Mouse (Mus musculus): Measurements from ENCODE around the gene U2surp. TPM values are rescaled to one million over a fixed set of nuclear protein-coding genes. Genes with fewer than 3 reads are reported as not detected.

The U2surp gene
- polyA plus RNA-seq, 1 experiment from 2014 or later, result 125 TPM

GRCm38 (mm10) chr9:95513776-95514175 lies 2.0 kb upstream of the U2surp start:
- H3K27ac ChIP-seq (ENCODE audit: low read depth), result no peak overlapping the region
- H3K27me3 ChIP-seq (ENCODE audit: insufficient read depth, low read length), result no peaks in the 10 kb centered on the region
- no peaks in the 10 kb centered on the region for H3K9me3 ChIP-seq (ENCODE audit: low read depth, low read length)
- WGBS, result 95% methylated on average over 2 of the region's 2 CpGs
- TF ChIP-seq CTCF (IDR thresholded peaks at IDR 0.05; ENCODE audit: low read depth), result no peak
- ATAC-seq (ENCODE audit: insufficient read depth) (no peak), DNase-seq (no peak)
- H3K4me2 ChIP-seq, result no peak overlapping the region
- H3K4me1 ChIP-seq (ENCODE audit: insufficient read depth), result peaks cover 4% of the 10 kb centered on the region
- H3K36me3 ChIP-seq (ENCODE audit: insufficient read depth), result no peaks in the 10 kb centered on the region
- H3K4me3 ChIP-seq (ENCODE audit: low read depth, low read length), result no peak overlapping the region
- H3K9ac ChIP-seq, result no peak overlapping the region

GRCm38 (mm10) chr9:95512331-95513030 lies 685 bp upstream of the U2surp start:
- Histone ChIP-seq H3K36me3 (ENCODE audit: insufficient read depth) (no peaks in the 10 kb centered on the region), H3K27me3 (ENCODE audit: insufficient read depth, low read length) (no peaks in the 10 kb centered on the region), H3K4me1 (ENCODE audit: insufficient read depth) (peaks cover 4% of the 10 kb centered on the region), H3K9ac (peak overlapping the region; percentile 63), H3K4me2 (peak overlapping the region; percentile 87), H3K27ac (ENCODE audit: low read depth) (peak overlapping the region; percentile 85), H3K9me3 (ENCODE audit: low read depth, low read length) (no peaks in the 10 kb centered on the region), H3K4me3 (ENCODE audit: low read depth, low read length) (peak overlapping the region; percentile 97)
- DNase-seq (peak; percentile 27), ATAC-seq (ENCODE audit: insufficient read depth) (peak; percentile 67)
- 19% methylated on average over 15 of the region's 15 CpGs for WGBS
- TF ChIP-seq CTCF (IDR thresholded peaks at IDR 0.05; ENCODE audit: low read depth), result no peak

- H3K36me3 ChIP-seq (ENCODE audit: insufficient read depth), result no peaks in the 10 kb centered on the region
- DNase-seq (peak; percentile 30), ATAC-seq (ENCODE audit: insufficient read depth) (peak; percentile 16; the same call in 1 of the 2 replicates)
- H3K4me3 ChIP-seq (ENCODE audit: low read depth, low read length), result peak overlapping the region; percentile 97
- WGBS, result 4% methylated on average over 21 of the region's 21 CpGs
- H3K27ac ChIP-seq (ENCODE audit: low read depth), result peak overlapping the region; percentile 85; the same call in 1 of the 2 replicates
- H3K9me3 ChIP-seq (ENCODE audit: low read depth, low read length), result no peaks in the 10 kb centered on the region
- H3K27me3 ChIP-seq (ENCODE audit: insufficient read depth, low read length), result no peaks in the 10 kb centered on the region
- peak overlapping the region; percentile 83 for H3K4me2 ChIP-seq
- H3K9ac ChIP-seq, result peak overlapping the region; percentile 97
- no peak for TF ChIP-seq CTCF (IDR thresholded peaks at IDR 0.05; ENCODE audit: low read depth)
- peaks cover 4% of the 10 kb centered on the region for H3K4me1 ChIP-seq (ENCODE audit: insufficient read depth)
Observed at GRCm38 (mm10) chr9:95510693-95511404, 947 bp downstream of the U2surp start.

- ATAC-seq (ENCODE audit: insufficient read depth) (no peak), DNase-seq (no peak)
- Histone ChIP-seq H3K4me3 (ENCODE audit: low read depth, low read length) (no peak overlapping the region), H3K36me3 (ENCODE audit: insufficient read depth) (0 out of 2 replicates have a peak, but pooled peaks cover under 1% of the 10 kb centered on the region), H3K4me2 (no peak overlapping the region), H3K9ac (no peak overlapping the region), H3K27ac (ENCODE audit: low read depth) (no peak overlapping the region), H3K4me1 (ENCODE audit: insufficient read depth) (peaks cover 4% of the 10 kb centered on the region), H3K27me3 (ENCODE audit: insufficient read depth, low read length) (no peaks in the 10 kb centered on the region), H3K9me3 (ENCODE audit: low read depth, low read length) (no peaks in the 10 kb centered on the region)
- 86% methylated on average over 3 of the region's 3 CpGs for WGBS
- TF ChIP-seq CTCF (IDR thresholded peaks at IDR 0.05; ENCODE audit: low read depth), result no peak
Observed at GRCm38 (mm10) chr9:95505666-95506065, 6.1 kb downstream of the U2surp start.

- Histone ChIP-seq H3K4me3 (ENCODE audit: low read depth, low read length) (no peak overlapping the region), H3K4me1 (ENCODE audit: insufficient read depth) (no peaks in the 10 kb centered on the region), H3K4me2 (no peak overlapping the region), H3K36me3 (ENCODE audit: insufficient read depth) (peaks cover 30% of the 10 kb centered on the region), H3K9ac (no peak overlapping the region), H3K9me3 (ENCODE audit: low read depth, low read length) (no peaks in the 10 kb centered on the region), H3K27me3 (ENCODE audit: insufficient read depth, low read length) (no peaks in the 10 kb centered on the region), H3K27ac (ENCODE audit: low read depth) (no peak overlapping the region)
- no peak for TF ChIP-seq CTCF (IDR thresholded peaks at IDR 0.05; ENCODE audit: low read depth)
- ATAC-seq (ENCODE audit: insufficient read depth) (no peak), DNase-seq (no peak)
Observed at GRCm38 (mm10) chr9:95499848-95500247, 11.9 kb downstream of the U2surp start.

- DNase-seq (no peak), ATAC-seq (ENCODE audit: insufficient read depth) (no peak)
- Histone ChIP-seq H3K9me3 (ENCODE audit: low read depth, low read length) (no peaks in the 10 kb centered on the region), H3K36me3 (ENCODE audit: insufficient read depth) (peaks cover 52% of the 10 kb centered on the region), H3K4me1 (ENCODE audit: insufficient read depth) (no peaks in the 10 kb centered on the region), H3K4me3 (ENCODE audit: low read depth, low read length) (no peak overlapping the region), H3K9ac (no peak overlapping the region), H3K27me3 (ENCODE audit: insufficient read depth, low read length) (no peaks in the 10 kb centered on the region), H3K27ac (ENCODE audit: low read depth) (no peak overlapping the region), H3K4me2 (no peak overlapping the region)
- TF ChIP-seq CTCF (IDR thresholded peaks at IDR 0.05; ENCODE audit: low read depth), result no peak
- 85% methylated on average over 1 of the region's 1 CpGs for WGBS
Observed at GRCm38 (mm10) chr9:95495038-95495437, 16.8 kb downstream of the U2surp start.

- H3K27me3 ChIP-seq (ENCODE audit: insufficient read depth, low read length), result no peaks in the 10 kb centered on the region
- no peaks in the 10 kb centered on the region for H3K9me3 ChIP-seq (ENCODE audit: low read depth, low read length)
- DNase-seq, result no peak
- ATAC-seq (ENCODE audit: insufficient read depth), result no peak
- peak; percentile 22; the same call in 1 of the 2 replicates for TF ChIP-seq CTCF (IDR thresholded peaks at IDR 0.05; ENCODE audit: low read depth)
- 90% methylated on average over 3 of the region's 3 CpGs for WGBS
- no peaks in the 10 kb centered on the region for H3K4me1 ChIP-seq (ENCODE audit: insufficient read depth)
- no peak overlapping the region for H3K4me2 ChIP-seq
- H3K36me3 ChIP-seq (ENCODE audit: insufficient read depth), result peaks cover 57% of the 10 kb centered on the region
- H3K4me3 ChIP-seq (ENCODE audit: low read depth, low read length), result no peak overlapping the region
- no peak overlapping the region for H3K9ac ChIP-seq
- no peak overlapping the region for H3K27ac ChIP-seq (ENCODE audit: low read depth)
Observed at GRCm38 (mm10) chr9:95493393-95493792, 18.4 kb downstream of the U2surp start.

Measured in lung, embryonic 14.5 days (tissue).